Mouse (Mus musculus): Measurements from ENCODE around the gene Rhof. TPM values are rescaled to one million over a fixed set of nuclear protein-coding genes. Genes with fewer than 3 reads are reported as not detected.

The Rhof gene
- total RNA-seq, 2 experiments from 2014 or later: 0.27 to 0.51 TPM

- DNase-seq: peak; percentile 99
- intact Hi-C loops (cut with DNase I; ENCODE audit: low total_unique reads): no loop called here
Measured at GRCm38 (mm10) chr5:123057366-123058250, 74.9 kb downstream of the Rhof start.

Other genes with a start within 250 kb of the Rhof start
- 10 to 100 TPM; 13.4 to 14.4 TPM for gene Kdm2b, start 142.9 kb downstream of the Rhof start, total RNA-seq (2021)
- 10 to 100 TPM; 39.5 to 47.6 TPM for gene Orai1, start 117.6 kb downstream of the Rhof start, total RNA-seq (2021)
- not detected for gene Morn3, start 85.7 kb downstream of the Rhof start, total RNA-seq (2021)
- 10 to 100 TPM; 11.9 TPM for gene Tmem120b, start 64.3 kb downstream of the Rhof start, total RNA-seq (2021)
- gene Setd1b, start 9.5 kb upstream of the Rhof start, total RNA-seq (2021): 10 to 100 TPM; 10.5 to 11.2 TPM
- gene Psmd9, start 36.7 kb upstream of the Rhof start, total RNA-seq (2021): 10 to 100 TPM; 19.2 to 19.5 TPM
- gene Hpd, start 50.0 kb upstream of the Rhof start, total RNA-seq (2021): not detected
- gene Wdr66, start 119.4 kb upstream of the Rhof start, total RNA-seq (2021): 1 to 10 TPM; 2.0 to 2.2 TPM
- 10 to 100 TPM; 12.7 to 14.6 TPM for gene Bcl7a, start 211.1 kb upstream of the Rhof start, total RNA-seq (2021)